Mouse (Mus musculus): ENCODE measurements around the gene Pkn1.

DNA sequence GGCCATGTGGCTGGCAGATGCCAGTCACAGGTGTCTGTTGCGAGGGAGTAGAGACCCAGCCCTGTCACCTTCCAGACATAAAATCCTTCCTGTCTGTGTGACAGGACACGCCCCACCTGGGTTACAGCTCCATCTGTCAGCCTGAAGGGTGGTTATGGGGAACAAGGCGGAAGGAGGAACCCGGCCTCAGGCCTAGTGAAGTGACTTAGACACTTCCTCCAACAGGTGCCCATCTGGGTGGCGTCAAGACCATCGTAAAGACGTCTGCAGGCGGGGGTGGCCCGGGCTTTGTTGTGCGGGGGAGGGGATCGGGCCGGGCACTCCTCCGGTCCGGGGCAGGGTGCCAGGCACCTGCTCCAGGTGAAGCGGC lies 703 bp downstream of the Pkn1 start:
- TF ChIP-seq CHD2 (IDR thresholded peaks at IDR 0.05; ENCODE audit: low read depth, low read length), result no peak
- no peak for TF ChIP-seq ZNF384 (IDR thresholded peaks at IDR 0.05; ENCODE audit: low read depth, low read length)
- no peak for TF ChIP-seq HCFC1 (IDR thresholded peaks at IDR 0.05; ENCODE audit: borderline replicate concordance, insufficient read depth, low read length)
- TF ChIP-seq MAFK (IDR thresholded peaks at IDR 0.05; ENCODE audit: insufficient read depth, low read depth, low read length), result no peak
- no peak for TF ChIP-seq ZC3H11A (IDR thresholded peaks at IDR 0.05; ENCODE audit: borderline replicate concordance, low read depth, low read length)

Measured in ES-E14 (cell line).